Mouse (Mus musculus): ENCODE measurements around the gene Gpr22.

DNA sequence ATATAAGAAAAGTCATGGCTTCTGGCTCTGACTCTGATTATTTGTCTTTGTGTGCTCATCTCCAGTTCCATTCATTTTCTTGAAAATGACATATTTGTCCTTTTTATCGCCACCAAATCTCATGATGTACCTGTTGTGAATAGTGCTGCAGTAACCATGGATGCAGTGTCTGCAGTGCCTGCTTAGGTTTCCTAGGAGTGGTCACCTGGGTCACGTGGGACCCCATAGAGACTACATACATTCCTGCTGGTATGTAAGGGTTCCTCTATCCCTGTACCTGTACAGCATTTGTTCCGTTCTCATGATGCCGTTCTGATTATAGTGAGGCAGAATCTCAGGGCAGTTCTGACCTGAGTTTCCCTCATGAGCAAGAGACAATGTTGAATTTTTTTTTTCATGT is 36.1 kb upstream of the Gpr22 start:
- no peak for TF ChIP-seq POLR2A (IDR thresholded peaks at IDR 0.05; ENCODE audit: control insufficient read depth, low read depth, low read length)
- no peak for TF ChIP-seq CTCF (IDR thresholded peaks at IDR 0.05; ENCODE audit: control insufficient read depth, insufficient read depth, insufficient replicate concordance, low read depth, low read length)
